Mouse (Mus musculus): ENCODE data around the gene Cstb.

Gene Cstb

GRCm38 (mm10) chr10:78425181-78426041, at the start of gene Cstb:
Gene Cstb, plus strand, starts transcription at chr10:78425669.
- in situ Hi-C loops (cut with MboI, MseI): no loop called here

GRCm38 (mm10) chr10:78378516-78378915, 47.0 kb upstream of the Cstb start:
- in situ Hi-C loops (cut with MboI, MseI): no loop called here

- in situ Hi-C loops (cut with MboI, MseI): loop anchor here in 1 of 2 experiments (5.0 kb wide), 1 partner anchor 61 kb away; no protein-coding TSS in a partner anchor
These were observed 41.9 kb upstream of the Cstb start for GRCm38 (mm10) chr10:78383567-78383966.

- in situ Hi-C loops (cut with MboI, MseI): loop anchor here in 1 of 2 experiments (5.0 kb wide), 1 partner anchor 108 kb away; no protein-coding TSS in a partner anchor
These were observed 39.9 kb upstream of the Cstb start for GRCm38 (mm10) chr10:78385520-78385919.

- in situ Hi-C loops (cut with MboI, MseI): loop anchor here in 1 of 2 experiments (5.0 kb wide), 1 partner anchor 111 kb away; no protein-coding TSS in a partner anchor
These were observed 37.1 kb upstream of the Cstb start for GRCm38 (mm10) chr10:78388216-78388980.

GRCm38 (mm10) chr10:78390982-78391470, 34.4 kb upstream of the Cstb start:
- in situ Hi-C loops (cut with MboI, MseI): loop anchor here in 1 of 2 experiments (5.0 kb wide), 1 partner anchor 109 kb away; no protein-coding TSS in a partner anchor

GRCm38 (mm10) chr10:78392072-78392471, 33.4 kb upstream of the Cstb start:
- in situ Hi-C loops (cut with MboI, MseI): loop anchor here in 1 of 2 experiments (5.0 kb wide), 1 partner anchor 110 kb away; no protein-coding TSS in a partner anchor

- in situ Hi-C loops (cut with MboI, MseI): no loop called here
These were observed 30.1 kb upstream of the Cstb start for GRCm38 (mm10) chr10:78395377-78395776.

- in situ Hi-C loops (cut with MboI, MseI): no loop called here
These were observed 29.4 kb upstream of the Cstb start for GRCm38 (mm10) chr10:78395819-78396624.

GRCm38 (mm10) chr10:78396625-78396885, 28.9 kb upstream of the Cstb start:
- in situ Hi-C loops (cut with MboI, MseI): no loop called here

GRCm38 (mm10) chr10:78399090-78399657, 26.3 kb upstream of the Cstb start:
- in situ Hi-C loops (cut with MboI, MseI): no loop called here

GRCm38 (mm10) chr10:78401127-78401526, 24.3 kb upstream of the Cstb start:
- in situ Hi-C loops (cut with MboI, MseI): loop anchor here in 1 of 2 experiments (10.0 kb wide), 1 partner anchor 376 kb away; no protein-coding TSS in a partner anchor

GRCm38 (mm10) chr10:78402301-78402922, 23.1 kb upstream of the Cstb start:
- in situ Hi-C loops (cut with MboI, MseI): loop anchor here in 1 of 2 experiments (10.0 kb wide), 1 partner anchor 378 kb away; no protein-coding TSS in a partner anchor

GRCm38 (mm10) chr10:78406152-78406551, 19.3 kb upstream of the Cstb start:
- in situ Hi-C loops (cut with MboI, MseI): loop anchor here in 1 of 2 experiments (10.0 kb wide), 1 partner anchor 381 kb away; no protein-coding TSS in a partner anchor

GRCm38 (mm10) chr10:78407132-78407531, 18.3 kb upstream of the Cstb start:
- in situ Hi-C loops (cut with MboI, MseI): loop anchor here in 1 of 2 experiments (10.0 kb wide), 1 partner anchor 382 kb away; no protein-coding TSS in a partner anchor

GRCm38 (mm10) chr10:78409035-78409788, 16.3 kb upstream of the Cstb start:
- in situ Hi-C loops (cut with MboI, MseI): loop anchor here in 1 of 2 experiments (10.0 kb wide), 1 partner anchor 384 kb away; no protein-coding TSS in a partner anchor

- in situ Hi-C loops (cut with MboI, MseI): no loop called here
These were observed 13.6 kb upstream of the Cstb start for GRCm38 (mm10) chr10:78411851-78412250.

GRCm38 (mm10) chr10:78412319-78413151, 12.9 kb upstream of the Cstb start, which contains the start of gene Rrp1:
Gene Rrp1, minus strand, starts transcription at chr10:78413043.
- in situ Hi-C loops (cut with MboI, MseI): no loop called here

Data from T-helper 17 cell (primary cell).